Mouse (Mus musculus): Measurements from ENCODE around the gene Itga4. TPM values are rescaled to one million over a fixed set of nuclear protein-coding genes. Genes with fewer than 3 reads are reported as not detected.

Itga4 gene
- polyA plus RNA-seq, 1 experiment from 2014 or later, result 2.6 TPM

- Histone ChIP-seq H3K9me3 (no peaks in the 10 kb centered on the region), H3K27ac (no peak overlapping the region), H3K36me3 (replicated peaks) (no peaks in the 10 kb centered on the region), H3K9ac (no peak overlapping the region), H3K27me3 (replicated peaks) (no peaks in the 10 kb centered on the region), H3K4me3 (no peak overlapping the region), H3K4me2 (no peak overlapping the region), H3K4me1 (peaks cover 4% of the 10 kb centered on the region)
- whole genome bisulfite sequencing, result 83% methylated on average over 12 of the region's 12 CpGs
- 0 out of 2 replicates have a peak, but pooled peaks have one; percentile 24 for ATAC-seq (replicated peaks)
These were observed 113.4 kb downstream of the Itga4 start for GRCm38 (mm10) chr2:79368661-79369060.

- Histone ChIP-seq H3K4me2 (no peak overlapping the region), H3K4me1 (peaks cover 4% of the 10 kb centered on the region), H3K4me3 (no peak overlapping the region), H3K27me3 (replicated peaks) (no peaks in the 10 kb centered on the region), H3K9me3 (no peaks in the 10 kb centered on the region), H3K9ac (no peak overlapping the region), H3K27ac (no peak overlapping the region), H3K36me3 (replicated peaks) (no peaks in the 10 kb centered on the region)
- ATAC-seq (replicated peaks), result 0 out of 2 replicates have a peak, but pooled peaks have one; percentile 3
- 60% methylated on average over 7 of the region's 7 CpGs for WGBS
These were observed 113.9 kb downstream of the Itga4 start for GRCm38 (mm10) chr2:79369061-79369524.

DNA sequence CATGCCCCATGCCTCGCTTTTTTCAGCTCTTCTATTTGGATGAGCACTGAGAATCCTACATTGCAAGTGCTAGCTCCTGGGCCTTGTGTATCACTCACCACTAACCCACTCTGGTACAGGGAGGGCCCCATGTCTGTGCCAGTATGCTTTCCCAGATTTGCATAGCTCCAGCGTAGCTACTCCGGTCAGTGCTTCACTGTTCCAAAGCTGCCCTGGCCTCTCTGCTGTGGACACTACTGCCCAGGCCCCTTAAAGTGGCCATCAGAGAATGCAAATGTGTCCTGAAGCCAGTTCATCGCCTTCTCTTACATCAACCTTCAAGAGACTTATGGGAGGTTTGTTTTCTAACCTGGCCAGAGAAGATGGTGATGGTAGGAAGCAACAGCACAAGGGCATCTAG is 114.7 kb downstream of the Itga4 start:
- H3K9me3 ChIP-seq, result no peaks in the 10 kb centered on the region
- H3K4me2 ChIP-seq, result no peak overlapping the region
- H3K9ac ChIP-seq, result no peak overlapping the region
- H3K4me1 ChIP-seq, result peaks cover 4% of the 10 kb centered on the region
- H3K4me3 ChIP-seq, result no peak overlapping the region
- 69% methylated on average over 4 of the region's 4 CpGs for WGBS
- no peak; the same call in 1 of the 2 replicates for ATAC-seq (replicated peaks)
- H3K27me3 ChIP-seq (replicated peaks), result no peaks in the 10 kb centered on the region
- no peaks in the 10 kb centered on the region for H3K36me3 ChIP-seq (replicated peaks)
- H3K27ac ChIP-seq, result no peak overlapping the region

DNA sequence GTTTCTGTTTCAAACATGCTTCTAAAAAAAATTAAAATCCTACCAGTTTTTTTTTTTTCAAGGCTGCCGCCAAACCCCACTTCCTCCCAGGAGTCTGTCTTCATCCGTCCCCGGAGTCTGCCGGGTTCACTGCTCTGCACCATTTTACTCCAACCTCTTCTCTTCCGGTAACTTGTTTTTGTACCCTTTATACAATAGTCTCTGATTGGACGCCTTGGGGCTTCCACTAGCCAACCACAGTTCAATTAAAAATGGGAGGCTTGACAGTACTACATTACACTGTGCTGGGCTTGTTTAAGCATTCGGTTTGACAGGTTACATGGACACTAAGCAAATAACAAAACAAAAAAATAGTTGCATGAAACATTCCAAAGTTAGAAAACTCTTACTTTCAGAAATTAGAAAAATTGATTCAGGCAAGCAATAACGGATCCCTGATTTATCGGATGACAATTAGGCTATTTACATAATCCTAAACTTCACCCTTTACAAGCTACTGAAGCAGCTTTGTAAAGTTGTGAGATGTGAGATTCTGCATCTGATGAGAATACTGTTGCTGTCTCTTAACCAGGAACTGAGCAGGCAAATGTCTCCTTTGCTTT is 115.6 kb downstream of the Itga4 start:
- WGBS, result 85% methylated on average over 9 of the region's 9 CpGs
- ATAC-seq (replicated peaks), result no peak

DNA sequence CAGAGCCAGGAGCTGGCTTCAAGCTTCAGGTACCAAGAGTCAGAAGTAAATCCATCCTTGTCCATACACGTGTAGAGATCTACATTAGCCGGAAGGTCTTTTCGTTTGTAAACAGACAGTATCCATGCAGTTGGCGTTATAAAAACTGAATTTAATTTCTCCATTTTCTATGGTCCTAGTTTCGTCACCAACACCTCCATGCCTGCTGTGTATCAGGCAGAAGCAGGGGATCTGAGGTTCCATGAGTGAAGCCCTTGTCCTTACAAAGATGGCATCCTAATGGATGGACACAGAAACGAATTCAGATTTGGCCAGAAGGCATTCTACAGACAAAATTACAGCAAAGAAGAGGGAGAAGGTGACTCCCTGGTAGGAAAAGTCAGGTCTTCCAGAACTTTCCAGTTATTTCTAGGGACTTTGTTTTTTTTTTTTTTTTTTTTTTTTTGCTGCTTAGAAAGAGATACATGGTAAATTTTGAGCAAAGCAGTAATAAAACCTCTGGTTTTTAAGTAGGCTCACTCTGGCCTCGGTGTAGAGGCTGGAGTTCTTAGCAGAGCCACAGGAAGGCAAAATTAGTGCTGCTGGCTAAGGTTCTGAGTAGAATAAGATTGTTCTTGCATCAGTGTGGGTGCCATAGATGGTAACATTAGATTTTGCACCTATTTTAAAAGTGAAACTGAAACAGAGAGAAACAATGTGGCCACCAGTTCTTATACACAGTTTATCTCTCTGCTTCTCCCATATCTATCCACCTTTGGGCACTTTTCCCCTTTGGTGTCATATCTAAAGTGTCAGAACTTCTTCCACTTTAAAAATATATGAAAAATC is 116.3 kb downstream of the Itga4 start:
- Histone ChIP-seq H3K27ac (no peak overlapping the region), H3K9me3 (no peaks in the 10 kb centered on the region), H3K27me3 (replicated peaks) (no peaks in the 10 kb centered on the region), H3K4me2 (no peak overlapping the region), H3K4me1 (peaks cover 4% of the 10 kb centered on the region), H3K4me3 (no peak overlapping the region), H3K36me3 (replicated peaks) (no peaks in the 10 kb centered on the region), H3K9ac (no peak overlapping the region)
- WGBS, result 94% methylated on average over 7 of the region's 7 CpGs
- ATAC-seq (replicated peaks), result no peak

More for the DNA sequence above, 115.6 kb downstream of the Itga4 start:
- Histone ChIP-seq H3K27me3 (replicated peaks) (no peaks in the 10 kb centered on the region), H3K4me3 (no peak overlapping the region), H3K9me3 (no peaks in the 10 kb centered on the region), H3K27ac (no peak overlapping the region), H3K36me3 (replicated peaks) (no peaks in the 10 kb centered on the region), H3K4me1 (peaks cover 4% of the 10 kb centered on the region), H3K9ac (no peak overlapping the region), H3K4me2 (no peak overlapping the region)

GRCm38 (mm10) chr2:79372154-79372467 is 116.9 kb downstream of the Itga4 start:
- Histone ChIP-seq H3K9ac (no peak overlapping the region), H3K27ac (no peak overlapping the region), H3K27me3 (replicated peaks) (no peaks in the 10 kb centered on the region), H3K36me3 (replicated peaks) (no peaks in the 10 kb centered on the region), H3K9me3 (no peaks in the 10 kb centered on the region), H3K4me2 (no peak overlapping the region), H3K4me1 (peaks cover 4% of the 10 kb centered on the region), H3K4me3 (no peak overlapping the region)
- 71% methylated on average over 2 of the region's 2 CpGs for WGBS
- no peak for ATAC-seq (replicated peaks)

- Histone ChIP-seq H3K4me3 (no peak overlapping the region), H3K27ac (no peak overlapping the region), H3K4me1 (peaks cover 4% of the 10 kb centered on the region), H3K9ac (no peak overlapping the region), H3K27me3 (replicated peaks) (no peaks in the 10 kb centered on the region), H3K9me3 (no peaks in the 10 kb centered on the region), H3K36me3 (replicated peaks) (no peaks in the 10 kb centered on the region), H3K4me2 (no peak overlapping the region)
- no peak for ATAC-seq (replicated peaks)
- WGBS, result 47% methylated on average over 6 of the region's 6 CpGs
These were observed 117.4 kb downstream of the Itga4 start for GRCm38 (mm10) chr2:79372486-79373200.

DNA sequence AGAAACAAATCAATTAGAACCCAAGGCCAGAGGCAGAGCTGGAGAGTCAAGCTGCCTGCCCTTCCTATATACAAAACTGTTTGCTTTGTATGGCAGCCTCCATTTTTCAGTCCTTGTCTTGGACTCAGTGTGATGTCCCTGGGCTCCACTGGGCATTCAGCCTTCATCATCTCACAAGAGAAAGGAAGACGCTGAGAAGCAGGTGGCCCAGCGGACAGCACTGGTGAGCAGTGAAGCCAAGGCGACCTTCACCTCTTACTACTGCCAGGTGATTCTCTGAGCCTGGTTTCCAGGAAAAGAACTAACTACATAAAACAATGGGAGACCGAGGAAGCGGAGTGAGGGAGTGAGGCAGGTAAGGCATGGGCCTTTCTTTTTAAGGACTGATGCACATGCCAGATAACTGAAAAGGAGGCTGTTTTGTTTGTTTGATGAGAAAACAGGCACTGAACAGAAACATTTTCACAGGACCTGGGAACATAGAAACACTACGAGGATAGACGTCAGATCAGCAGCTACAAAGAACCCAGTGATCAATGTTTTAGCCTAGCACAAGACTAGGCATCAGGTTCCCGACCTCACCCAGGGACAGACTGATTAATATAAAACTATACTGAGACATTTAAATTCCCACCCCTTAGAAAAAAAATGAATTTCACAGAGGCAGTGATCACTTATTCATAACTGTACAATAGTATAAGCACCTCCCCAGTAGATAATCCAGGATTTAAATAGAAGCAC is 123.3 kb downstream of the Itga4 start:
- Histone ChIP-seq H3K4me3 (no peak overlapping the region), H3K4me1 (0 out of 2 replicates have a peak, but pooled peaks cover 6% of the 10 kb centered on the region), H3K9ac (no peak overlapping the region), H3K27ac (no peak overlapping the region), H3K27me3 (replicated peaks) (no peaks in the 10 kb centered on the region), H3K36me3 (replicated peaks) (no peaks in the 10 kb centered on the region), H3K9me3 (no peaks in the 10 kb centered on the region), H3K4me2 (no peak overlapping the region)
- WGBS, result 49% methylated on average over 8 of the region's 8 CpGs
- ATAC-seq (replicated peaks), result no peak

DNA sequence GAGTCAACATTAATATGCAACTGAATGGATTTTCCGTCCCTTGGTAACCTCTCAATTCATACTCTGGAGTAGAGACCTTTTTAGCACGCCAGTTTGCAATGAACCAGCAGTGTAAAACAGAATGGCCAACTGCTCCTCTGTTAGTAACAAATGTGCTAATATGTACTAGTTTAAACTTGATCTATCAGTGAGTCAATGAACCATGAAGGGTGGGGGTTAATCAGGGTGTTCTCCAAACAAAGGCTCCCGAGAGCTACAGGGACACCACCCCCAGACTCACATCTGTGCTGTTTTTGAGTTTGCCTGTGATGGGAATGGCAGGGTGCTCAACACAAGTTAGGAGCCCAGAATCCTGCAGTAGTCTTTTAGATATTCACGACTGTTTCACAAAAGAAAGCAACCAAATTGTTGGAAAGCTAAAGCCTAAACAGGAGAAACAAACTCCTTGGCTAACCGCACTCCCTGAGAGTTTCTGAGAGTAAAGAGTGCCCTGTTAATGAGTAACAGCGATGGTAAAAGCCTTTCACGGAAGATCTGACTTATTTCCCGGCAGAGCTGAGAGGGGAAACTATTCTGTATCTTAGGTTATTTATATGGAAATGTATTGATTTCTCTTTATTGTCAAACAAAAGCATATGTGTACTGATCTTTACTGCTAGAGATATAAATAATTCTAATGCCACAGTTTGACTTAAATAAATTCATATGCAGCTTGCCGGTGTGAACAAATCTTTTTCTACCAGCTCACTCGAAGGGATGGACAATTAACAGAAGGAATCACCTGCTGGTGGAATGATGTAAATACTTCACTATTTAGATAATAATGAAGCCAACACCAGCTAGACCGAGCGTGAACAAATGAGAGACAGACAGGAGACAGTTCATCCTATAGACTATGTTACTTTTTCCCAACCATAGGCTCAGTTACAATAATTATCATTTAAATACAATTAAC is 124.1 kb downstream of the Itga4 start:
- H3K9ac ChIP-seq, result no peak overlapping the region
- H3K36me3 ChIP-seq (replicated peaks), result no peaks in the 10 kb centered on the region
- H3K9me3 ChIP-seq, result no peaks in the 10 kb centered on the region
- no peak overlapping the region for H3K4me3 ChIP-seq
- H3K27ac ChIP-seq, result no peak overlapping the region; the same call in 1 of the 2 replicates
- no peak overlapping the region for H3K4me2 ChIP-seq
- WGBS, result 11% methylated on average over 12 of the region's 12 CpGs
- H3K4me1 ChIP-seq, result 0 out of 2 replicates have a peak, but pooled peaks cover 6% of the 10 kb centered on the region
- ATAC-seq (replicated peaks), result peak; percentile 58; the same call in 1 of the 2 replicates
- no peaks in the 10 kb centered on the region for H3K27me3 ChIP-seq (replicated peaks)
